Mouse (Mus musculus) embryo, embryonic 11 days (tissue): ENCODE results near the gene Gm3667.
"Not testable (repeated sequence)": the region's sequence is repeated elsewhere in the genome, so short reads cannot be mapped to it uniquely, and the experiment has no call there.

Source experiments
- DNase-seq: peaks from one replicate; pipeline ENCODE4 v3.0.0-alpha.2; 2015

Gm3667 gene

GRCm38 (mm10) chr14:6889521-6890012, at the start of gene Gm3667:
Gene Gm3667 (minus strand): TSS chr14:6889962.
- DNase-seq, result peak; percentile 4

GRCm38 (mm10) chr14:6899881-6900280, 10.1 kb upstream of the Gm3667 start:
- DNase-seq, result not testable (repeated sequence)

- DNase-seq, result not testable (repeated sequence)
Measured at GRCm38 (mm10) chr14:6888811-6889210, 951 bp downstream of the Gm3667 start.

GRCm38 (mm10) chr14:6840211-6840610, 49.6 kb downstream of the Gm3667 start, which contains the start of gene Gm3642:
Gene Gm3642 (minus strand): TSS chr14:6840311.
- DNase-seq, result not testable (repeated sequence)

- not testable (repeated sequence) for DNase-seq
Measured at GRCm38 (mm10) chr14:6823297-6823696, 66.5 kb downstream of the Gm3667 start.
